Mouse (Mus musculus): ENCODE data around the gene Gnaz. TPM values are rescaled to one million over a fixed set of nuclear protein-coding genes. Genes with fewer than 3 reads are reported as not detected.

Gnaz gene
- total RNA-seq, 2 experiments from 2014 or later = 0.51 TPM; not detected in 1

- ATAC-seq (replicated peaks; ENCODE audit: low FRiP score, poor library complexity, severe bottlenecking) = no peak
Measured at GRCm38 (mm10) chr10:74964380-74964779, 2.6 kb upstream of the Gnaz start.

GRCm38 (mm10) chr10:74967651-74968267 lies 782 bp downstream of the Gnaz start:
- ATAC-seq (replicated peaks; ENCODE audit: low FRiP score, poor library complexity, severe bottlenecking) = no peak

- ATAC-seq (replicated peaks; ENCODE audit: low FRiP score, poor library complexity, severe bottlenecking) = no peak
Measured at GRCm38 (mm10) chr10:74969266-74969665, 2.3 kb downstream of the Gnaz start.

- no peak for ATAC-seq (replicated peaks; ENCODE audit: low FRiP score, poor library complexity, severe bottlenecking)
Measured at GRCm38 (mm10) chr10:74973026-74973425, 6.0 kb downstream of the Gnaz start.

GRCm38 (mm10) chr10:74975626-74976025 lies 8.6 kb downstream of the Gnaz start:
- ATAC-seq (replicated peaks; ENCODE audit: low FRiP score, poor library complexity, severe bottlenecking) = no peak

GRCm38 (mm10) chr10:74976429-74976828 lies 9.5 kb downstream of the Gnaz start:
- ATAC-seq (replicated peaks; ENCODE audit: low FRiP score, poor library complexity, severe bottlenecking) = no peak

GRCm38 (mm10) chr10:74978056-74978455 lies 11.1 kb downstream of the Gnaz start:
- no peak for ATAC-seq (replicated peaks; ENCODE audit: low FRiP score, poor library complexity, severe bottlenecking)

GRCm38 (mm10) chr10:74981159-74981558 lies 14.2 kb downstream of the Gnaz start:
- ATAC-seq (replicated peaks; ENCODE audit: low FRiP score, poor library complexity, severe bottlenecking) = no peak

GRCm38 (mm10) chr10:74983176-74983575 lies 16.2 kb downstream of the Gnaz start:
- ATAC-seq (replicated peaks; ENCODE audit: low FRiP score, poor library complexity, severe bottlenecking) = no peak

GRCm38 (mm10) chr10:74987698-74988470 lies 20.9 kb downstream of the Gnaz start:
- no peak for ATAC-seq (replicated peaks; ENCODE audit: low FRiP score, poor library complexity, severe bottlenecking)

GRCm38 (mm10) chr10:74989814-74990213 lies 22.8 kb downstream of the Gnaz start:
- ATAC-seq (replicated peaks; ENCODE audit: low FRiP score, poor library complexity, severe bottlenecking) = no peak

GRCm38 (mm10) chr10:74990584-74991322 lies 23.8 kb downstream of the Gnaz start:
- no peak; the same call in 1 of the 2 replicates for ATAC-seq (replicated peaks; ENCODE audit: low FRiP score, poor library complexity, severe bottlenecking)

GRCm38 (mm10) chr10:74994863-74995262 lies 27.9 kb downstream of the Gnaz start:
- no peak for ATAC-seq (replicated peaks; ENCODE audit: low FRiP score, poor library complexity, severe bottlenecking)

- ATAC-seq (replicated peaks; ENCODE audit: low FRiP score, poor library complexity, severe bottlenecking) = no peak
Measured at GRCm38 (mm10) chr10:74995377-74995776, 28.4 kb downstream of the Gnaz start.

GRCm38 (mm10) chr10:75001391-75001790 lies 34.4 kb downstream of the Gnaz start:
- ATAC-seq (replicated peaks; ENCODE audit: low FRiP score, poor library complexity, severe bottlenecking) = no peak

- ATAC-seq (replicated peaks; ENCODE audit: low FRiP score, poor library complexity, severe bottlenecking) = no peak
Measured at GRCm38 (mm10) chr10:75004067-75004466, 37.1 kb downstream of the Gnaz start.

- no peak for ATAC-seq (replicated peaks; ENCODE audit: low FRiP score, poor library complexity, severe bottlenecking)
Measured at GRCm38 (mm10) chr10:75006889-75007662, 40.1 kb downstream of the Gnaz start.

- no peak for ATAC-seq (replicated peaks; ENCODE audit: low FRiP score, poor library complexity, severe bottlenecking)
Measured at GRCm38 (mm10) chr10:75010704-75011103, 43.7 kb downstream of the Gnaz start.

GRCm38 (mm10) chr10:75015465-75015864 lies 48.5 kb downstream of the Gnaz start:
- no peak for ATAC-seq (replicated peaks; ENCODE audit: low FRiP score, poor library complexity, severe bottlenecking)

- no peak for ATAC-seq (replicated peaks; ENCODE audit: low FRiP score, poor library complexity, severe bottlenecking)
Measured at GRCm38 (mm10) chr10:75016481-75016880, 49.5 kb downstream of the Gnaz start.

Data from erythroblast, adult 5-6 weeks (primary cell).